Mouse (Mus musculus): ENCODE measurements around the gene Jaml. TPM values are rescaled to one million over a fixed set of nuclear protein-coding genes. Genes with fewer than 3 reads are reported as not detected.
"Not testable (repeated sequence)": the region's sequence is repeated elsewhere in the genome, so short reads cannot be mapped to it uniquely, and the experiment has no call there.

The Jaml gene
- polyA plus RNA-seq (2012; rRNA removed), result 0.36 and 0.52 TPM in 2 replicates

DNA sequence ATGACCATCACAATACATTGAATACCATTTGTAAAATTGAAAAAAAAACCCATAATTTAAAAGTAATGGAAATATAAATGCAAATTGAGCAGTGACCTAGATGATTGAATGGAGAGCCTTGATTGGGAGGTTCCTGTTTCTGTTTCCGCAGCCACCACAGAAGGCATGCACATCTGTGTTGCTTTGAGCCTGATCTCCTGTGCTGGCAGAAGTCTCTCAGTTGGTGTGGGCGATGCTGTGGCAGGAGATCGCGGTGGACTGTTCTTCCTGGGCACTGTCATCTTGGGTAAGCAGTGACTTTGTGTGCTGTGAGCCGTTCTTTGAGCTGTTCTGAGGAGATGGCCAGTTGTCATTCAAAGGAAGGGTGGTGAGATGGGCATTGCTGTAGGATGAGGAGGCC lies at the start of gene Jaml:
Jaml (plus strand) TSS at position 173 of the 400 bp plus-strand sequence.
- Histone ChIP-seq H3K27ac (ENCODE audit: insufficient read depth, low read length) (no peak within 1 kb of the TSS), H3K4me1 (ENCODE audit: control insufficient read depth, insufficient read depth, low read length) (no peaks in the 10 kb centered on the region), H3K4me3 (ENCODE audit: insufficient read depth, low read length) (no peak within 1 kb of the TSS)
- TF ChIP-seq CTCF (IDR thresholded peaks at IDR 0.05; ENCODE audit: extremely low read depth, insufficient read depth, low read length) (no peak), POLR2A (IDR thresholded peaks at IDR 0.05; ENCODE audit: extremely low read depth, insufficient read depth, low read length) (no peak)

DNA sequence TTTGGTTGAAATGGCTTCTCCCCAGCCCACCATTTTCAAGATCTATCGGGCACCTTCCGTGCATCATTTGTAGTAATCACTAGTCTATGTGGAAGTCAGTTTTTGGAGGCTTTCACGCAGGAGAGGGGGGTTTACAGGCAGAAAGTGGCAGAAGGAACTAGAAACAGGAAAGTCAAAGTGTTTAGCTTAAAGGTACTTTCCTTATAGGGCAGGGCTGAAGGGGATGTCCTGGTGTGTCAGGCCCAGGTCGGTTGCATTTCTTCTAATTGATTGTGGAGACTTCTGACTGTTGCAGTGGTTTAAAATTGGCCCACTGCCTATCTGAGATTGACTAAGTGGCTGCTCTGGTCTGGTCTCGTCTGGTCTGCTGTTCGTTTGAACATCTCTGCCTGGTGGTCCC lies 48.6 kb upstream of the Jaml start:
- Histone ChIP-seq H3K4me3 (ENCODE audit: insufficient read depth, low read length) (no peak overlapping the region), H3K4me1 (ENCODE audit: control insufficient read depth, insufficient read depth, low read length) (peaks cover 4% of the 10 kb centered on the region), H3K27ac (ENCODE audit: insufficient read depth, low read length) (no peak overlapping the region)
- no peak for TF ChIP-seq CTCF (IDR thresholded peaks at IDR 0.05; ENCODE audit: extremely low read depth, insufficient read depth, low read length)
- no peak for TF ChIP-seq POLR2A (IDR thresholded peaks at IDR 0.05; ENCODE audit: extremely low read depth, insufficient read depth, low read length)

DNA sequence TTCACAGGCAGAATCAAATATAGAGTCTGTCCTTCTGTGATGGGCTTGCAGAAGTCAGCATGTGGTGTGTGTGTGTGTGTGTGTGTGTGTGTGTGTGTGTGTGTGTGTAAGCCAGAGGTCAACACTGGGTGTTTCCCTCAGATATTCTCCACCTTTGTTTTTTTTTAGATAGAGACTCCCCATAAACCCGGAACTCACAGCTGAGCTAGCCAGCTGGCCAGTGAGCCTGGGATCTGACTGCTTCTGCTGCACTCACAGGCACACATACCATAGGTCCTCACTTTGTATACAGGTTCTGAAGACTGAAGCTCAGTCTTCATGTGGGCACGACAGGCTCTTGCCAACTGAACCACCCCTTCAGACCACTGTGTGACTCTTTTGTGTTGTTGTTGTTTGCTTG lies 46.7 kb upstream of the Jaml start:
- no peak overlapping the region for H3K4me3 ChIP-seq (ENCODE audit: insufficient read depth, low read length)
- no peak for TF ChIP-seq CTCF (IDR thresholded peaks at IDR 0.05; ENCODE audit: extremely low read depth, insufficient read depth, low read length)
- no peak for TF ChIP-seq POLR2A (IDR thresholded peaks at IDR 0.05; ENCODE audit: extremely low read depth, insufficient read depth, low read length)
- no peak overlapping the region for H3K27ac ChIP-seq (ENCODE audit: insufficient read depth, low read length)
- H3K4me1 ChIP-seq (ENCODE audit: control insufficient read depth, insufficient read depth, low read length), result peaks cover 4% of the 10 kb centered on the region

DNA sequence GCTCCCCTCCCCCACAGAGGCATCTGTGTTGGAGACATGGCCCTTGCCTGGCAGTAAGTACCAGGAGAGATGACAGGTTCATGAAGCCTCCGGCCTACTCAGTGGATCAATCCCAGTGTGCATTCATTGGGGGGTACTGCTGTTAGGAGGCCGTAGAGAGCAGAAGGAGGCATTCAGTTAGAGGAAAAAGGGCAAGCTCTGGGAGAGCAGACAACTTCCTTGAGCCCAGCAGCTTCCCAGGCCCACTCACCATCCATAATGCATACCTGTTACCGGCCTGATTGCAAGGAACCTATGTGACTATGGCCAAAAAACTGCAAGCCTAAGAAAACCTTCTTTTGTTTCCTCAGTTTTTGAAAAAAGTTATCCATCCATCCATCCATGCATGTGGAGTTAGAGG lies 44.5 kb upstream of the Jaml start:
- H3K4me1 ChIP-seq (ENCODE audit: control insufficient read depth, insufficient read depth, low read length), result peaks cover 4% of the 10 kb centered on the region
- no peak overlapping the region for H3K4me3 ChIP-seq (ENCODE audit: insufficient read depth, low read length)
- TF ChIP-seq CTCF (IDR thresholded peaks at IDR 0.05; ENCODE audit: extremely low read depth, insufficient read depth, low read length) (no peak), POLR2A (IDR thresholded peaks at IDR 0.05; ENCODE audit: extremely low read depth, insufficient read depth, low read length) (no peak)
- no peak overlapping the region for H3K27ac ChIP-seq (ENCODE audit: insufficient read depth, low read length)

DNA sequence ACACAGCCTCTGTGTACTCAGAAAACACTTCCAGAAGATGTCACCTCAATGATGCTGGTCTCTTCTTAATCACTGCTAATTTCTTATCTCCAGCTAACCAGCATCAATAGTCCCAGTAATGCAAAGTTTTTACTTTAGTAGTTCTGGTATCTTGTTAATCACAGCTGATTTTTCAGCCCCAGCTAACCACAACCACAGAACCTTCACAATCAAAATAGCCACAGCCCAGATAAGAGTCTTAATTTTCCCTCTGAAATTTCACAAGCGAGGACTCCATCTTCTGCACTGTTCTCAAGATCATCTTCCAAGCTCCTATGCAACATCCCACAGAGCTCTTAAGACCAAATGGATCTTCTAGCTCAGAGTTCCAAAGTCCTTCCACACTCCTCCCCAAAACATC lies 41.2 kb upstream of the Jaml start:
- not testable (repeated sequence) for H3K27ac ChIP-seq (ENCODE audit: insufficient read depth, low read length)

DNA sequence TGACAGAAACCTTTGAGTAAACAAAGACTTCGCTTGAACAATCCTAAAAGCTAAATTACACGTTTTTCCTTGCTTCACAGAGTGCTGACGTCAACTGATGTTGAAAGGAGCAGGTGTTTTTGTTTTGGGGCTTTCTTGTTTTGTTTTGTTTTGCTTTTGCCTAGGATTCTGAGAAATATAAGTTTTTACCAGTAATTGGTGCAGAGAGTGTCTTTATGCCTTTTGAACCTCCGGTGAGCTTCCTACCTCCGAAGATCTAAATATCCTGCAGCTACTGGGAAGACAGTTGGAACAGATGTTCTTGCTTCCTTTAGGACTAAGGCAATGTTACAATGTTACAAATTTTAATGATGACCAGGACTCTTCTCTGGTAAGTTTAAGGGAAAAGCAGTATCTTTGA lies 39.5 kb upstream of the Jaml start, which contains the start of gene Mpzl2:
Mpzl2 (plus strand) TSS at position 301 of the 400 bp plus-strand sequence.
- no peak within 1 kb of the TSS for H3K27ac ChIP-seq (ENCODE audit: insufficient read depth, low read length)
- TF ChIP-seq POLR2A (IDR thresholded peaks at IDR 0.05; ENCODE audit: extremely low read depth, insufficient read depth, low read length), result no peak
- TF ChIP-seq CTCF (IDR thresholded peaks at IDR 0.05; ENCODE audit: extremely low read depth, insufficient read depth, low read length), result no peak
- no peaks in the 10 kb centered on the region for H3K4me1 ChIP-seq (ENCODE audit: control insufficient read depth, insufficient read depth, low read length)
- no peak within 1 kb of the TSS for H3K4me3 ChIP-seq (ENCODE audit: insufficient read depth, low read length)

More for the DNA sequence above, 41.2 kb upstream of the Jaml start:
- not testable (repeated sequence) for H3K4me3 ChIP-seq (ENCODE audit: insufficient read depth, low read length); H3K4me1 ChIP-seq (ENCODE audit: control insufficient read depth, insufficient read depth, low read length)

DNA sequence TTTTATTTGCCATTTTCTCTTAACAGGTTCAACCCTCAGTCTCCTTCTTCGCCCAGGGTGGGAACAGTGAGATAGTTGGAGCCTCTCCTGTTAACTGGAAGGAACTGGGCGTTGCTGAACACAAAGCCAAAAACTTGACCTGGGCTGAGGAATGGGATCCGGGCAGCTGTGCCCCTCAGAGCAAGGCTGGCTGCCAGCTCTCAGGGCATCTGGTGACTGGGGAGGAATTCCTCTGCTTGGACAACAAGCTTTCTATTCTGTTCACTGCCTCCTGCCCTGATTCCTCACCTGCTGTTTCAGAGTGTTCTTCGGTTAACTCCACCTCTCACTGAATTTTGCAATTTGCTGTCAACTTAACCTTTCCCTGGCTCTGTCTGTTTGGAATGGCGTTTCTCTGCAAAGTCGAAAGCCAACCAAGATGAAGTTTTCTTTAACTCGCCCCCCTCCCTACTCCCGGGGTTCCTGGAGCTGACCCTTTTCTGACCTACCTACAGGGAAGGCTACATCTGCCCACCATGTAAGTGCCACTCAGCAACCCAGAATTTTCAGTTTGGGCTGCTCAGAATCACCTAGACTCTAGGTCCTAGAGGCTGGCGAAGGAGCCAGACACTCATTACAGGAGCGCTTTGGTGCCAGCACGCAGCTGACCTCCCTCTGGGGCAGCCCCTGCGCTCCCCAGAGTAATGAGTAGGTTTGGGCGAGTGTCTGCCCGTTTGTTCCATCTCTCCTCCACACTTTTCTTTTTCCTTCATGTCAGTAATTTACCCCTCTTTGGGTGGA lies 38.7 kb upstream of the Jaml start:
- H3K4me1 ChIP-seq (ENCODE audit: control insufficient read depth, insufficient read depth, low read length), result no peaks in the 10 kb centered on the region
- no peak overlapping the region for H3K4me3 ChIP-seq (ENCODE audit: insufficient read depth, low read length)
- TF ChIP-seq CTCF (IDR thresholded peaks at IDR 0.05; ENCODE audit: extremely low read depth, insufficient read depth, low read length), result no peak
- no peak for TF ChIP-seq POLR2A (IDR thresholded peaks at IDR 0.05; ENCODE audit: extremely low read depth, insufficient read depth, low read length)
- no peak overlapping the region for H3K27ac ChIP-seq (ENCODE audit: insufficient read depth, low read length)

DNA sequence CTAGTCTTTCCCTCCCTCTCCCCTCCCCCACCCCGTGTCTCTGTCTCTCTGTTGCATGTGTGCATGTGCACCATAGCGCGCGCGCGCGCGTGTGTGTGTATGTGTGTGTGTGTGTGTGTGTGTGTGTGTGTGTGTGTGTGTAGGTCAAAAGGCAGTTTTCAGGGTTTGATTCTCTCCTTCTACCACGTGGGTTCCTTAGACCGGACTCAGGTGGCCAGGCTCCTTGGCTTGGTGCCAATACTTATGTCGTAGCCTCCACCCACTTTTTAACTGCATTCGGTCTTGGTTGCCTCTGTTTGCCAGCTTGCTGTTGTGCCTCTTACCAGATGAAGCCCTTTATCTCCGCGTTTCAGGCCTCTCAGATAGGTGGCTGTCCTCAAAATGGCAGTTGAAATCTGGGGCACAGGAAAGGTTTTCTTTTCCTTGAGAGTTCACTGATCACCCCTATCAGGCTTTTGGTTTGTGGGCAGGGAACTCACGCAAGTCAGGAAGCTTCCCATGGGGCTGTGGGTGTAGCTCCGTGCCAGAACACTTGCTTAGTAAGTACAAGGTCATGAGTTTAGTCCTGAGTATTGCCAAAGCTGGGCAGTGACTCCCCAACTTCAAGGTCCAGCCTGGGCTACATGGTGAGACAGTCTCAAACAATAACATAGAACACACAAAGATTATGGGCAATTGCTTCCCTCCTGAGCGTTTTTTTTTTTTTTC lies 37.7 kb upstream of the Jaml start:
- TF ChIP-seq POLR2A (IDR thresholded peaks at IDR 0.05; ENCODE audit: extremely low read depth, insufficient read depth, low read length), result no peak
- TF ChIP-seq CTCF (IDR thresholded peaks at IDR 0.05; ENCODE audit: extremely low read depth, insufficient read depth, low read length), result no peak
- H3K4me3 ChIP-seq (ENCODE audit: insufficient read depth, low read length), result no peak overlapping the region
- H3K4me1 ChIP-seq (ENCODE audit: control insufficient read depth, insufficient read depth, low read length), result no peaks in the 10 kb centered on the region
- no peak overlapping the region for H3K27ac ChIP-seq (ENCODE audit: insufficient read depth, low read length)

DNA sequence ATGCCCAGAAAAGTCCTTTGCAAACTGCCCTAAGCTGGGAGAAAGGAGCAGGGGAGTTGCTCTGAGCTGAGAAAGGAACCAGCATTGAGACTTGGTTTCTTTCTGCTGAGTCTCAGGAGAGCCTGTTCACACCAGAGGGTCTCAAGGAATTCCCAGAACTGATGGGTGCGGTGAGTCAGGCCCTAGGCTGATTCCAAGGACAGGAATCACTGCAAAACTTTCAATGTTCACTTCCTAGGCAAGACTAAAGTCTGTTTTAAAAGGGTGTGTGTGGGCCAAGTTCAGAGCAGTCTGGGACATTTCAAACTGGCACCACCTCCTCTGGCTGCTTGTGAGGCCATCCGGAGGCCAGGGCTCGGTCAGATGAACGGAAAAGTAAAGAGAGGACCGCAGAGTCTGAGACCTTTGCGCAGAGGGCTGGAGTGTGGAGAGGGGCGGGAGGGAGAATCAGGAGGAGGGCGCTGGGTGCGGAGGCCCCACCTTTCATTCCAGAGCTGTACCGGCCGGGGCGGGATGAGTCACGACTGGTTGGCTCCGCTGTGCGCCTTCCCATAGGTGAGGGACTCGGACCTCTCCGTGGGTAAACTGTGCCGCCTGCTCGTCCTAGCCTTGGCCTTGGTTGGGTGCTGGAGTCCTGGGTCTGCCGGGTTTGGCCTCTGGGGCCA lies 36.8 kb upstream of the Jaml start:
- Histone ChIP-seq H3K27ac (ENCODE audit: insufficient read depth, low read length) (no peak overlapping the region), H3K4me3 (ENCODE audit: insufficient read depth, low read length) (no peak overlapping the region), H3K4me1 (ENCODE audit: control insufficient read depth, insufficient read depth, low read length) (no peaks in the 10 kb centered on the region)
- TF ChIP-seq POLR2A (IDR thresholded peaks at IDR 0.05; ENCODE audit: extremely low read depth, insufficient read depth, low read length) (no peak), CTCF (IDR thresholded peaks at IDR 0.05; ENCODE audit: extremely low read depth, insufficient read depth, low read length) (no peak)

All from cortical plate, adult 2 months (tissue).